Mouse (Mus musculus) lung, postnatal 25 days (tissue): Measurements from ENCODE around the gene Ralgapa2.
A peak's percentile ranks its signal among the peaks of the same experiment; 100 is the strongest.

Experiments
- DNase-seq: peaks from one replicate; pipeline ENCODE4 v3.0.0; 2022; ENCODE audit warnings: low spot score

Gene Ralgapa2

GRCm38 (mm10) chr2:146359676-146360075, 152.5 kb downstream of the Ralgapa2 start:
- DNase-seq = no peak

GRCm38 (mm10) chr2:146356524-146356923, 155.6 kb downstream of the Ralgapa2 start:
- no peak for DNase-seq

GRCm38 (mm10) chr2:146350230-146350629, 161.9 kb downstream of the Ralgapa2 start:
- no peak for DNase-seq

GRCm38 (mm10) chr2:146347942-146348341, 164.2 kb downstream of the Ralgapa2 start:
- no peak for DNase-seq

GRCm38 (mm10) chr2:146340090-146340489, 172.1 kb downstream of the Ralgapa2 start:
- DNase-seq = no peak

GRCm38 (mm10) chr2:146337540-146337939, 174.6 kb downstream of the Ralgapa2 start:
- DNase-seq = no peak

GRCm38 (mm10) chr2:146331894-146332476, 180.2 kb downstream of the Ralgapa2 start:
- DNase-seq = no peak

GRCm38 (mm10) chr2:146330772-146331281, 181.3 kb downstream of the Ralgapa2 start:
- DNase-seq = no peak

- no peak for DNase-seq
Observed at GRCm38 (mm10) chr2:146330101-146330500, 182.0 kb downstream of the Ralgapa2 start.

DNA sequence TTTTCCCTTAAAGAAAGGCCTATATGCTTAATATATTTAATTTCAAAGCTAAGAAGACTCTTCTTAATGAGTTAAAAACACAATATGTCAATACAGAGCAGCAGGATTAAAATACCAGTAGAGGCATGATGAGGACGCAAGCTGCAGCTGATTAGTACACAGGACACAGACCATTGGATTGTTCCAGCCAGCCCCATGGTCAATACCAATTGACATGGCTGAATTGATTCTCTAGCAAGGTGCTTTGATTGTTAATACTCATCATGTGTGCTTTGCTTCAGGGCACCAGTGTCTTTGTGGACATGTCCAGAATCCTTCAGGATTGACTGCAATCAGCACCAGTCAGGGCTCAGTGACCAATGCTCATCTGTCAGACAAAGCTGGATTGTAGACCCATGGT, 185.5 kb downstream of the Ralgapa2 start:
- no peak for DNase-seq

DNA sequence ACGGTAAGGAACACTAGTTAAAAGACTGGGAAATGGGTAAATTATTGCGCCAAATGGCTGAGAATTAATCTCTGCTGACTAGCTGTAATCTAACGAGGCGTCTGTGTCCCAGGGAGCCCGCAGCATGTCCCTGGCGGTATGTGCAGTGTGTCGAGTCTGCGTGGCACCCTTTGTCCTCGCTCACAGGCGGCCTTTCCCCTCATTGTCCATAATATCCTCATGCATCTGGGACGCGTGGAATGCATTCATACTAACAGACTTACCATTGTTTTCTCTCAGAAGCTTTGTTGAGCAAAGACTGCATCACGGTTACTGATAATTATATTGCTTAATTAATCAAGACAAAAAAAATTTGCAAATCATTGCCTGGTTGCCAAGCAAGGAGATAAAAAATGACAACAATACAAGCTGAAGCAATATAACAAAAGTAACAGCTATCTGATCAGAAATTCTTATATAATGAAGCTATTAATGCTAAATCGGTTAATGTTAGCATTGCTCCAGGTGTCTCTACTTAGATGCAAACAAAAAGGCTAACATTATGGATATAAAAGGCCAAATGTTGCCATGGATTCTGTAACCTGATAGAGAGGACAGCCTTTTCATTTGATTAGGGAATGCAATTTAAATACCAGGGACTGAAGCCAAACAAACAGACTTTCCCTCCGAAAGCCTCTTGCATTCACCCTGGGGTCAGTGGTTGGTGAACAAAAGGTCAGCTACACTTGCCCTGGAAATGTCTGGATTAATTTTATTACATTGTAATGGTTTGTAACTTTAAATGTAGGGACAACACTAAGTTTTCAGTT, 187.0 kb downstream of the Ralgapa2 start:
- DNase-seq = no peak

DNA sequence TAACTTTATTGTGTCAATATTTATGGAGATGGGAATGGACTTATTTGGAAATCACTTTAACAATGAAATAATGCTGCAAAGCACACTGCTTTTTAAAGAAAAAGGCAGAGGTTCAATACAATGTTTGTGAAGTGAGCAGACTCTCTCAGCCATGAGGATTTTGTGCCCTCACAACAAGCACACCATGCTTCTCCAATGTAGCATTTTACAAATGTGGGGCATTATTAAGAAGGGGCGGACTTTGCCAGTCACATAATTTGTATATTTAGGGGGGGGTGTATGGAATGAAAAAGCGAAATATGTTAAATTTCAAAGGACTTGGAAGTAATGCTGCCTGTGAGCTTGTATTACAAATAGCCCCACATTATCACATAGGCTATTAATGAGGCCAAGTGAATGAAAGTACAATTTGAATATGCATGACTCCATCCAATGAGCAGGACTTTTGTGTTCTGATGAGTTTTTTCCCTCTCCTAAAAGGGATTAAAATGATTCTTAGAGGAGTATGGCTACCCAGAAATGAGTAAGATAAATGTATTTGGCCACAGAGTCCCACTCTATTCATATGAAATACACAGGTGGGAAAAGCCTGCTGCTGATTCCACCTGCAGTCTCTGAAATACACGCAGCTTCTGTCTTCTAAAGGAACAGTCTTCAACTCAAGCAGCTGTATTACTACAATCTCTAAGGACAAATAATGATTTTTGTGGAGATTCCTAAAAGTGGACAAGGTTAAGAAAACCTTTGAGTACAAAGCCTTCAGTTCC, 187.8 kb downstream of the Ralgapa2 start:
- DNase-seq = no peak

- no peak for DNase-seq
Observed at GRCm38 (mm10) chr2:146323528-146323927, 188.6 kb downstream of the Ralgapa2 start.

DNA sequence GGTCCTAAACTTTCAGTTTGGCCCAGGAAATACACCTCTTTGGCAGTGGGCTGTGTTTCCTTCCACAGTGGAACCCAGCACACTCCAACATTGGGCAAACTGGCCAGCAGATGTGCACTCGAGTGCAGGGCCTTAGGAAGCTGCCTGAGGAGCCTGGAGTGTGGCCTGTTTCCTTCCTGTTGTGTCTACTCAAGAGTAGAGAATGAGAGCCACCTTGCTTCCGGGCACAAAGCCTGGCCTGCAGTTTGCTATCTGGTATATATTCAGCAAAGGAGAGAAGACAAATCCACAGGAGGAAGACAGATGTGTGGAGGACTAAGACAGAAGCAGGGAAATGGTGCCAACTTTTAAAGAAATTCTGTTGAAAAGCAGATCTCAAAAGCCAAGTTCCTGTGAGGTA, 189.4 kb downstream of the Ralgapa2 start:
- no peak for DNase-seq

DNA sequence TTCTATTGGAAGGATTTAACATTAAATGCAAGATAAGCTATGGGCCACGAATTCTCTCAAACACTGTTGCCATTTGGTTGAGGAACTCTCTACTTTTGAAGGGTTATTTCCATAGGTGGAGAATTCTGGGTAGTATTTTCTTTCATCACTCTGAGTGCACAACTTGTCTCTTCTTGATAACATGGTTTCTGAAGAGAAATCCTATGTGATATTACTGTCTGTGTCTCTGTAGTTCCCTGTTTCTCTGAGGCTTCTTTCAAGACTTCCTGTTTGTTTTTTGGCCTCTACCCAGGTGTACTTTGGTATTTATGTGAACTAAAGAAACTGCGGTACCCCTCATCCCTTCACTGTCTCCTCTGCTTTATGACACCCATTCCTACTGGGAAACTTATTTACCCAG, 190.1 kb downstream of the Ralgapa2 start:
- DNase-seq = no peak

GRCm38 (mm10) chr2:146320666-146321065, 191.5 kb downstream of the Ralgapa2 start:
- DNase-seq = no peak

DNA sequence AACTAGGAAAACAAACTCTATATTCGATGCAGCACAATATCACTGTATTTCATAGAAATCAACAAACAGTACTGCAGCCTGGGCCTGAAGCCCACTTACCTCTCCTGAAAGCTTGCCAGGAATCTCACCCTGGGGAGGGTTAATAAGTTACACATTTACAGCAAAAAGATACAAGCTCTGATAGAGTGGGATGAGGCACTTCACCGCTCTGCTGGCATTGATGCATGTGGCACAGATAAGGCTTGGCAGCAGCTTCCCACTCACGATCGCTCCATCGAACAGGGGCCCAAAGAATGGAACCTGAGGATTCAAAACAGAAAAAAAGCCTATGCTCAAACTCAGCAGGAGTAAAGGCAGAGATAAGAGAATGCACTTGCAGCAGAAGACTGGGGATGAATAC, 197.4 kb downstream of the Ralgapa2 start:
- DNase-seq = no peak

DNA sequence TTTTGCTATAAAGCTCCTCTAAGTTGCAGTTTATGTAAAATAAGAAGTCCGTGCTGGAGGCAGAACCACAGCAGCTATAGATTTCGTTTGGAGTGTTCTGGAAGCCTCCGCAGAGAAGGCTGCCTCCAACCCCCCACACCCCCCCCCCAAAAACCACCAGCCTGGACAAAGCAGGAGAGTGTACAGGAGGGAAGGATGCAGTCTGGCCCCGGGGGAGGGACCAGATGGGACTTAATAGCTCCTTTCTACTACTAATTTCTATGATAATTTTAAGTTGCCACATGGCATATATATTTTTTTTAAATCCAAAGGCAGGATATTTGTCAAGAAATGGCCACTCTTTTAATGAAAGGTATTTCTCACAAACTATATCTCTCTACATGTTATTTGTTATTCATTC, 198.3 kb downstream of the Ralgapa2 start:
- no peak for DNase-seq

DNA sequence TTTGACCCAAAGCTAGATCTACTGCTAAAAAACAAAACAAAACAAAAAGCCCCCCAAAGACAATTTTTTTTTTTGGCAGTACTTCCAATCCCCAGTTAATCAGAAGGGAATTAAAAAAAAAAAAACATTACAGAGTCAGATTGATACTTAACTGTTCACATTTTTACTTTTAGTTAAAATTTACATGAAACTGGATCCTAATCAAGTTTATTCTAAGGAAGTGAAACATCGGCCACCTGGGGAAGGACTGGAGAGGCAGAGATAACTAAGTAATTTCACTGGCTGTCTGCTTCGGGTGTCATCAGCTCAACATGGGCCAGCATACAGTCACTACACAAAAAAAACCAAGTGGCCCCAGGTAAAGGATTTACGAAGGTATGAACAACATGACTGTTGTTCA, 201.4 kb downstream of the Ralgapa2 start:
- no peak for DNase-seq

DNA sequence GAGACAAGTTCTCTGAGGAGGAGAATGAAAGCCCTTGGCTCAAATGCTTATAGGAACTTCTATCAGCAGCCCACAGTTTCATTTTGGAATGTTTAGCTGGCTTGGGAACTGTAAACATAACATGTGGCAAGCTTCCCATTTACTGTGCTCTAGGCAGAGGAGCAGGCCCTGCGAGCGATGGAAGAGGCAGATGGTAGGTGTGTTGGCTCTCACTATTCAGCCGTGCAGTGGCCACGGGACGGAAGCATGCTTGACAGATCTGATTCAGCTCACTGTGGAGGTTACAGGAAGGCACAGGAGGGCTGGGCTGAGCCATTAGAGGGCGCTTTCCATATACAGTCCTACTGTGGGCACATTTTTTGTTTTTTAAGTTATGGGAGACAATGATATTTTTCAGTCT, 201.9 kb downstream of the Ralgapa2 start:
- peak; percentile 53 for DNase-seq

GRCm38 (mm10) chr2:146309413-146309812, 202.7 kb downstream of the Ralgapa2 start:
- no peak for DNase-seq

DNA sequence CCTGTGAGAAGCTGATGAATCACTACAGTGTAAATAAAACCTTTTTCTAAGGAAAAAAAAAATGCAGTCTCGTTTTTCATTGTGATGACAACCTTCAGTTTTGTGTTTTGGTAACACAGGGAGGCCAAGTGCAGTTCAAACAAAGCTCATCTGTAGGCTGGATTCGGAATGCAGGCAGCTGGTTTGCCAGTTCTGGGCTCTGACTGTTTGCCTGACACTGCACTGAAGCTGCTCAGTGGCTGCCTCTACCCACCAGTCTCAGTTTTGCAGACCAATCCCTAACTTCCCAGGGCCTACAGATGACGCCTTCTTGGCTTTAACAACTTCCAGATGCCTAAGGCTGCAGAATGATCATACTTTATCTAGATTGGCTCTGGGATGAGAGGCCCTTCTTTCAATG, 205.1 kb downstream of the Ralgapa2 start:
- no peak for DNase-seq
